Mouse (Mus musculus) heart, postnatal 0 days (tissue): ENCODE data around the gene Myadm.

Experiments
- CTCF ChIP-seq: IDR thresholded peaks from 2 replicates; pipeline ENCODE4 v1.5.1; 2016; ENCODE audit warnings: antibody characterized with exemption, control low read depth, low read depth
- EP300 ChIP-seq: IDR thresholded peaks from 2 replicates; pipeline ENCODE4 v1.6.1; 2016; ENCODE audit warnings: antibody characterized with exemption, low read depth

- TF ChIP-seq CTCF (no peak), EP300 (no peak)
Observed at GRCm38 (mm10) chr7:3303789-3304188, 14.9 kb downstream of the Myadm start.
